Mouse (Mus musculus) bone marrow, adult 2 months (tissue): ENCODE results near the gene Dmac2. TPM values are rescaled to one million over a fixed set of nuclear protein-coding genes. Genes with fewer than 3 reads are reported as not detected.
A peak's percentile ranks its signal among the peaks of the same experiment; 100 is the strongest.

ENCODE experiments used
- H3K27ac ChIP-seq: fragments of 200-500 bp; 2 replicates; pipeline ENCODE4 v1.5.1; 2012; ENCODE audit warnings: low read depth, mild to moderate bottlenecking, control low read depth, inconsistent platforms, low read length; ENCODE audit not compliant: control insufficient read depth, poor library complexity, insufficient read depth
- H3K4me1 ChIP-seq: fragments of 200-500 bp; 2 replicates; pipeline ENCODE4 v1.6.1; 2011; ENCODE audit warnings: low read length; ENCODE audit not compliant: control insufficient read depth, insufficient read depth
- H3K4me3 ChIP-seq: fragments of 200-500 bp; replicated peaks from 2 replicates; pipeline ENCODE3; 2011; ENCODE audit warnings: mild to moderate bottlenecking, low read depth, low read length, control low read depth; ENCODE audit not compliant: control insufficient read depth
- CTCF ChIP-seq: fragments of 200-500 bp; IDR thresholded peaks from 2 replicates; pipeline ENCODE4 v1.5.1; 2011; ENCODE audit warnings: low read length, control low read depth; ENCODE audit not compliant: control insufficient read depth, insufficient read depth
- POLR2A ChIP-seq: fragments of 200-500 bp; IDR thresholded peaks from 2 replicates; pipeline ENCODE4 v1.6.1; 2011; ENCODE audit warnings: low read depth, mild to moderate bottlenecking, control low read depth, low read length, borderline replicate concordance; ENCODE audit not compliant: control insufficient read depth
- WGBS: fragments of 180-500 bp; shearing (Covaris S2); methylation state at CpG from one replicate; pipeline ENCODE4 v1.1.7; 2018; 5-methylcytosine and 5-hydroxymethylcytosine counted together
- polyA plus RNA-seq: library from polyadenylated mRNA; stranded (reverse); fragments of >200 nt; gene quantifications from 2 replicates; pipeline ENCODE4 v1.2.4, GENCODE M21; 2011; ENCODE audit warnings: low replicate concordance; ENCODE audit not compliant: missing spikeins, insufficient read depth, insufficient read length

The Dmac2 gene
- polyA plus RNA-seq, 1 experiment: 23.1 TPM

- H3K27ac ChIP-seq: no peak overlapping the region
- TF ChIP-seq POLR2A (no peak), CTCF (no peak)
- no peaks in the 10 kb centered on the region; the same call in 1 of the 2 replicates for H3K4me1 ChIP-seq
- 85% methylated on average over 11 of the region's 11 CpGs for WGBS
- no peak overlapping the region for H3K4me3 ChIP-seq
These were observed 4.7 kb downstream of the Dmac2 start for GRCm38 (mm10) chr7:25623857-25624370.

GRCm38 (mm10) chr7:25624851-25625250 lies 5.6 kb downstream of the Dmac2 start:
- H3K4me3 ChIP-seq: no peak overlapping the region
- no peaks in the 10 kb centered on the region; the same call in 1 of the 2 replicates for H3K4me1 ChIP-seq
- WGBS: 78% methylated on average over 5 of the region's 5 CpGs
- peak overlapping the region; percentile 30; the same call in 1 of the 2 replicates for H3K27ac ChIP-seq
- TF ChIP-seq POLR2A (no peak), CTCF (no peak)

GRCm38 (mm10) chr7:25625594-25626250 lies 6.5 kb downstream of the Dmac2 start:
- Histone ChIP-seq H3K27ac (no peak overlapping the region), H3K4me3 (no peak overlapping the region), H3K4me1 (no peaks in the 10 kb centered on the region; the same call in 1 of the 2 replicates)
- TF ChIP-seq POLR2A (no peak), CTCF (peak; percentile 71)
- 72% methylated on average over 10 of the region's 10 CpGs for WGBS

DNA sequence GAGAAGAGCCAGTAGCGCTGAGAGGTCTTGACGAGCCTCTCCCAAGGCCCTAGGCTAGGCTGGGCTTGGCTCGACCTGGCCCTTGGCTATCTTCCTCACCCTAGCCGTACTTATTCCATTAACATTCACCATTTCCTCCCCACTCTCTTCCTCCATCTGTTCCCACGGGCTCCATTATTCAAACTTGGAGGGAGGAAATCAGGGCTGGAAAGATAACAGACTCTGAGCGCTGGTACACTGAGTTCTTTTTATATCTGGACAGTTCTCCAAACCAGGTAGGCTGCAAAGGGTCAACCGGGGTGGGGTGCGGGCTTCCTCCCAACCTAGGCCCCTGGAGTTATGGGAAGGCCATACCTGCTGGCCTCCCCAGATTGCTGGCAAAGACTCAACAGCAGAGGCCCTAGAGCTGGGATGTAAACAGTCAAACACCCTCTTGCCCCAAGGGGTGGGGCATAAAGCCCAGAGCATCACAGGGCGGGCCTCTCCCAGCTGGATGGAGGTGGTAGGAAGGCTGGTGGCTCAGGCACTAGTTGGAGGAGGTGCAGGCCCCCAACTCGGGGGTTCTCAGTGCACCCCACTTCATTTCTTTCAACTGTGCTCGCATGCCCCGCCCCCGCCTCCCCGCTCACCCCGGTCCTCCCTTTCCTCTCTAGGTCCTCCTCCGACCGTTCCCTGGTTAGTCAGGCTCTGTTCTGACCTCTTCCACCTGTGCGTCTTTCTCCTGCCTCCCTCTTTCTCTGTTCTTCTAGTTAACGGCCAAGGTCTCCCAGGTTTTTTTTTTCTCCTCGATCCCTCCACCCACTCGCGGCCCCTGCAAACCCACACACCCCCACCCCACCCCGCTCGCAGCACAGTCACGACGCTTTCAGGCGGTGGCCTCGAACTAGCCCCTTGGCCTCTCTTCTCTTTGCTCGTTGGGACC lies 7.6 kb downstream of the Dmac2 start, which contains the start of gene B3gnt8:
Gene B3gnt8, plus strand, starts transcription at position 146 of the 922 bp plus-strand sequence.
- peak within 1 kb of the TSS; percentile 63 for H3K4me3 ChIP-seq
- H3K4me1 ChIP-seq: peaks cover 2% of the 10 kb centered on the region; the same call in 1 of the 2 replicates
- 14% methylated on average over 29 of the region's 29 CpGs for WGBS
- TF ChIP-seq CTCF (no peak), POLR2A (0 out of 2 replicates have a peak, but pooled peaks have one; percentile 23)
- H3K27ac ChIP-seq: peak within 1 kb of the TSS; percentile 40

DNA sequence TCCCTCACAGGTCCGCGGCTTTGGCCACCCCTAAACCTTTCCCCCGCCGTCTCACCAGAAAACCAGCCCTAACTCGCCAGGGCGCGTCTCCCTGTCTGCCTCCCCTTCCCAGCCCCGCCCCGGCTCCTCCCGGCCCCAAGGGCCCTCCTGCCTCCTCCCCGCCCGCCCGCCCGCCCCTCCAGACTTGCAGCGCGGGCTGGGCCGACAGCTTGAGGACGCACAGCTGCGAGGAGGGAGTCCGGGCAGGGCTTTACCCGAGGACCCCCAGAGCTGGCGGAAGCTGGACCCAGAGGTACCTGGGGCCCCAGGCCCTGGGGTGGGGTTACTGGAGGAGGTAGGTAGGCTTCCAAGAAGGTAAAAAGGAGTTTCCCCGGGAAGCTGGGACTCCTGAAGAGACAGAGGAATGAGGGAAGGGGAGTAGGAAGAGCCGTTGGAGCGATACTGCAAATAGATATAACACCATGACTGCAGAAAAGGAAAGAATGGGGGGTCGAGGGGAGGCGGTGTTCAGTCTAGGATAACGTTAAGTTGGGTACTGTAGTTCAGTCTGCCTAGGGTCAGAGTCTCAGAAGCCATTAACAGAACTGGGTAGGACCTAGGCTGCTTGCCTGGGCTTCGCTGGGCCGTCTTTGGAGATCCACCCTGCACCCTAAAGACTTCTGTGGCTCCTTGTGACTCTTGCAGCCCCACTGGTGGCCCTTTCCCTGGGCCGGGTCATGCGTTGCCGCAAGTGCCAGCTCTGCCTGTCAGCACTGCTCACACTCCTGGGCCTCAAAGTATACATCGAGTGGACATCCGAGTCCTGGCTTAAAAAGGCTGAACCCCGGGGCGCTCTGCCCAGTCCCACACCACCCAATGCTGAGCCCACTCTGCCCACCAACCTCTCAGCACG lies 8.5 kb downstream of the Dmac2 start:
- peaks cover 6% of the 10 kb centered on the region for H3K4me1 ChIP-seq
- peak overlapping the region; percentile 63 for H3K4me3 ChIP-seq
- 9% methylated on average over 38 of the region's 38 CpGs for WGBS
- TF ChIP-seq POLR2A (peak; percentile 28; the same call in 1 of the 2 replicates), CTCF (peak; percentile 2; the same call in 1 of the 2 replicates)
- H3K27ac ChIP-seq: peak overlapping the region; percentile 40

GRCm38 (mm10) chr7:25628323-25628620 lies 9.1 kb downstream of the Dmac2 start:
- Histone ChIP-seq H3K4me3 (peak overlapping the region; percentile 63), H3K4me1 (peaks cover 11% of the 10 kb centered on the region), H3K27ac (0 out of 2 replicates have a peak overlapping the region, but pooled peaks have one; percentile 40)
- 63% methylated on average over 8 of the region's 8 CpGs for WGBS
- TF ChIP-seq CTCF (no peak), POLR2A (no peak)

DNA sequence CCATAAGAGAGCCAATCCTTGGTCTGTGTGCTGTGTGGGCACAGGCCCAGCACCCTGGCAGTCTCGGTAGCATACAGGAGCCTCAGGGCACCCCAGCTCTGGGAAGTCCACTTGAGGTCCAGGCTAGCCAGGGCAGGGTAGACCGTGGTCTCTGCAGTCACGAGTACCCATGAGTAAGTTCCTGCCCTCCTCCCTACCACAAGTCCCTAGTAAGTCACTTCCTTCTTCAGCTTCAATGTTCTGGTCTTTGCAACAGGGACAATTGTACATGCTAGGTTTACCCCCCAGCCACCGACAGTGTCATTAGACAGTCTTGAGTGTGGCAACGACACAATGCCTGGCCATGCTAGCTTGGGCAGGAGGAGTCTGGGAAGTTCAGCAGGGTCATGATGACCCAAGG lies 13.5 kb downstream of the Dmac2 start:
- Histone ChIP-seq H3K27ac (peak overlapping the region; percentile 87), H3K4me3 (peak overlapping the region; percentile 6), H3K4me1 (peaks cover 16% of the 10 kb centered on the region)
- 6% methylated on average over 5 of the region's 5 CpGs for WGBS
- TF ChIP-seq POLR2A: peak; percentile 43; the same call in 1 of the 2 replicates
- no peak; the same call in 1 of the 2 replicates for TF ChIP-seq CTCF
